Mouse (Mus musculus) mouse trophoblast stem cell (cell line): ENCODE measurements around the gene H2-Ob.

ENCODE experiments used
- in situ Hi-C, 2 experiments: fragments of 300-500 bp; cut with MseI, MboI; formaldehyde crosslinking; loops; 2 replicates in 1 of 2; 3 replicates in 1 of 2; pipeline ENCODE4 v1.15.1; 2025

Gene H2-Ob

GRCm38 (mm10) chr17:34238706-34239105 lies at the start of gene H2-Ob:
TSS of gene H2-Ob (plus strand) at chr17:34238903.
- in situ Hi-C loops = loop anchor here in 1 of 2 experiments (5.0 to 10.0 kb wide), 2 partner anchors 71 to 164 kb away; no protein-coding TSS in a partner anchor

DNA sequence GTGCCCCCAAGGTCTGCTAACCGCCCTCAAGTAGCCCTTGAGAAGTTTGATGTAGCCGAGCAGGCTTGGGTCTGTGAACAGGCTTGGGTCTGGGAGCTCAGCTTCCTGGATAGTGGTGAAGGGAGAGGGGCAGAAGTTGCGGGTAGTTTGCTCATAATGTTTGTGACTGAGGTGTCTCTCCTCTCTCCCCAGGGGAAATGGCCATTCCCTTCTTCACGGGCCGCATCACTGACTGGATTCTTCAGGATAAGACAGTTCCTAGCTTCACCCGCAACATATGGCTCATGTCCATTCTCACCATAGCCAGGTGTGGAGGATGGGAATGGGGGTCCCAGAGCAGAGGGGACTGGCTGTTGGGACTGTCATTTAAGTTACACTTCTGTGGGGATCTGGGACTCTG lies 49.7 kb upstream of the H2-Ob start:
- in situ Hi-C loops = no loop called here

- in situ Hi-C loops = no loop called here
Measured at GRCm38 (mm10) chr17:34192852-34193251, 45.9 kb upstream of the H2-Ob start.

DNA sequence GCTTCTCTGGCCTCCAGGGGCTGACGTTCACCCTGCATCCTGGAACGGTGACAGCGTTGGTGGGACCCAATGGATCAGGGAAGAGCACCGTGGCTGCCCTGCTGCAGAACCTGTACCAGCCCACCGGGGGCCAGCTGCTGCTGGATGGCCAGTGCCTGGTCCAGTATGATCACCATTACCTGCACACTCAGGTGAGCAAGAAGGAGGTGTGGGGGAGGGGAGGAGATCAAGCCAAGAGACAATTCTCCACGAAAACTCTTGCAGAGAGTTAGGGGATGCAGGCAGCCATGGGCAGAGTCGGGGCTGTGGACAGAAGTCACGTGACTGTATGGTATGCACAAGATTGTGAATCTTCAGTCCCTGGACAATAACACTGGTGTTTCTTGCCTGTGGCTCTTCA lies 45.2 kb upstream of the H2-Ob start:
- in situ Hi-C loops = no loop called here

- in situ Hi-C loops = no loop called here
Measured at GRCm38 (mm10) chr17:34194723-34195122, 44.0 kb upstream of the H2-Ob start.

DNA sequence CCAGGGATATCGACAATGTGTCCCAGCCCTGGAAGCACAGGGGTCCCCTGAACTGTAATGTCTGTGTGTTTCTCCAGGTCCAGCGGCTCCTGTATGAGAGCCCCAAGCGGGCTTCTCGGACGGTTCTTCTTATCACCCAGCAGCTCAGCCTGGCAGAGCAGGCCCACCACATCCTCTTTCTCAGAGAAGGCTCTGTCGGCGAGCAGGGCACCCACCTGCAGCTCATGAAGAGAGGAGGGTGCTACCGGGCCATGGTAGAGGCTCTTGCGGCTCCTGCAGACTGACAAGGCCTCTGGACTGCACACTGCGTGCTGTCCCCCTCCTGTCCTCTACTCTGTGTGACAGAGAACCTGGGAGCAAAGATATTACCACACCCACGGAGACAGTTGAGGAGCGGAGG lies 42.2 kb upstream of the H2-Ob start:
- in situ Hi-C loops = no loop called here

GRCm38 (mm10) chr17:34196941-34197894 lies 41.5 kb upstream of the H2-Ob start, which contains the start of gene Psmb8:
TSS of gene Psmb8 (plus strand) at chr17:34197721.
- in situ Hi-C loops = no loop called here

- in situ Hi-C loops = no loop called here
Measured at GRCm38 (mm10) chr17:34197904-34198520, 40.7 kb upstream of the H2-Ob start.

GRCm38 (mm10) chr17:34198521-34198912 lies 40.2 kb upstream of the H2-Ob start:
- in situ Hi-C loops = no loop called here

GRCm38 (mm10) chr17:34199050-34199619 lies 39.6 kb upstream of the H2-Ob start:
- in situ Hi-C loops = no loop called here

GRCm38 (mm10) chr17:34200047-34200446 lies 38.7 kb upstream of the H2-Ob start:
- in situ Hi-C loops = no loop called here

GRCm38 (mm10) chr17:34200772-34201505 lies 37.8 kb upstream of the H2-Ob start:
- in situ Hi-C loops = no loop called here

DNA sequence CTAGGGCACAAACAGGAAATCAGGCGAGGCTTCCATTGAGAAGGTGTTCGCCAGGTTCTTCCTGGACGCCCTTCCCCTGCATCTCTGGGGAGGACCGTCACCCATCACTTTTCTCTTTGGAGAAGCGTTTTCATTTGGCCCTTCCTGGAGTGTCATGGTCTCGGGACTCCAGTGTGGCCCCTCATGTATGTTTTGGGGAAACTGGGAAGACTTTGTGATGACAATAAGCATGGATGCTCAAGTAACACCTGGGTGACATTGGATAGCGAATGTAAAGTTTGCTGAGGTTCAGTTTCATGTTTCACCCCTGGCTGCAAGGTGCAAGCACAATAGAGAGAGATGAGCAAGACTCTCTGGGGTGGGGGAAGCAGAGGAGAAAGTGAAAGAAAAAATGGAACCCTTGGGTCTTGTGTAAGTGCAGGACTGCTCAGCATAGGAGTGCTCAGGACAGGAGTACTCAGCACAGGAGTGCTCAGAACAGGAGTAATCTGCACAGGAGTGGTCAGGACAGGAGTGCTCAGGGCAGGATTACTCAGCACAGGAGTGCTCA lies 37.1 kb upstream of the H2-Ob start:
- in situ Hi-C loops = no loop called here

DNA sequence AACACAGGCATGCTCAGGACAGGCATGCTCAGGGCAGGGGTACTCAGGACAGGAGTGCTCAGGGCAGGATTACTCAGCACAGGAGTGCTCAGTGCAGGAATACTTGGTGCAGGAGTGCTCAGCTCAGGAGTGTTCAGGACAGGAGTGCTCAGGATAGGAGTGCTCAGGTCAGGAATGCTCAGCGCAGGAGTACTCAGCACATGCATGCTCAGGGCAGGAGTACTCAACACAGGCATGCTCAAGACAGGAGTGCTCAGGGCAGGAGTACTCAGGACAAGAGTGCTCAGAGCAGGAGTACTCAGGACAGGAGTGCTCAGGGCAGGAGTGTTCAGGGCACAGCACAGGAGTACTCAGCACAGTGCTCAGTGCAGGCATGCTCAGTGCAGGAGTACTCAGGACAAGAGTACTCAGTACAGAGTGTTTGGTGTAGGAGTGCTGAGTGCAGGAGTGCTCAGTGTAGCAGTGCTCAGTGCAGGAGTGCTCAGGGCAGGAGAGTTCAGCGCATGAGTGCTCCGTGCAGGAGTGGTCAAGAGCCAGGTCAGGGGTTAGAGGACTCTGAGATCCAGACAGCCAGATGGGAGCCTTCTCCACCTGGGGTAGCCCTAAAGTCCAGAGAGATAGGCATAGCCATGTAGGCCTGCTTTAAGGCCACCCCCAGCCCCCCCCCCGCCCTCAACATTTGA lies 35.8 kb upstream of the H2-Ob start:
- in situ Hi-C loops = no loop called here

GRCm38 (mm10) chr17:34203444-34203843 lies 35.3 kb upstream of the H2-Ob start, which contains the start of gene Tap2:
TSS of gene Tap2 (plus strand) at chr17:34203527.
- in situ Hi-C loops = no loop called here

GRCm38 (mm10) chr17:34204303-34205010 lies 34.2 kb upstream of the H2-Ob start:
- in situ Hi-C loops = no loop called here

DNA sequence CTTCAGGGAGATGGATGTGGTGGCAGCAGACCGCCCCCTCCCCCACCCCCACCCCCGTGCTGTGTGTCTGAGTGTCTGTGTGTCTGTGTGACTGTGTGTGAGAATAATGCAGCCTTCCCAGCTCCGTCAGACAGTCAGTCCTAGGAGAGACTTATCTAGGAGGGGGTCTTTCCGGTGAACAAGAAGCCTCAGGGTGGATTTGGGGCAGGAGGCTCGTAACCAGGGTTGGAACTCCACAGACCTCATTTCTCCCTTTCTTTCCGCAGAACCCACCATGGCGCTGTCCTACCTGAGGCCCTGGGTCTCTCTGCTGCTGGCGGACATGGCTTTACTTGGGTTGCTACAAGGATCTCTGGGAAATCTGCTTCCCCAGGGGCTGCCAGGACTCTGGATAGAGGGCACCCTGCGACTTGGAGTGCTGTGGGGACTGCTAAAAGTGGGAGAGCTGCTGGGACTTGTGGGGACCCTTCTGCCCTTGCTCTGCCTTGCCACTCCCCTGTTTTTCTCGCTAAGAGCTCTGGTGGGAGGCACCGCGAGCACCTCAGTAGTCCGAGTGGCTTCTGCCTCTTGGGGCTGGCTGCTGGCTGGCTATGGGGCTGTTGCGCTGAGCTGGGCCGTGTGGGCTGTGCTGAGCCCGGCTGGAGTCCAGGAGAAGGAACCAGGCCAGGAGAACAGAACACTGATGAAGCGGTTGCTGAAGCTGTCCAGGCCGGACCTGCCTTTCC lies 33.5 kb upstream of the H2-Ob start:
- in situ Hi-C loops = no loop called here

DNA sequence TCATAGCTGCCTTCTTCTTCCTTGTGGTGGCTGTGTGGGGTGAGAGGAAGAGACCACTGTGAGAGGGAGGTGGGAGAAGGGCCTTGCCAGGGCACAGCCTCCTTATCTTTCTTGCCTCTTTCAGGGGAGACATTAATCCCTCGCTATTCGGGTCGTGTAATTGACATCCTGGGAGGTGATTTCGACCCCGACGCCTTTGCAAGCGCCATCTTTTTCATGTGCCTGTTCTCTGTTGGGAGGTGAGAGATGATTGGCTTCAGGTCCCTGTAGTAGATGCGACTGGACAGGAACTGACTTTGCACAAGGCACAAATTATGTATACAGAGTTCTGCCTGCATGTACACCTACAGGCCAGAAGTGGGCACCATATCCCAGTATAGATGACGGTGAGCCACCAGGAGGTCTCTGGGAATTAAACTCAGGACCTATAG lies 32.9 kb upstream of the H2-Ob start:
- in situ Hi-C loops = no loop called here

- in situ Hi-C loops = no loop called here
Measured at GRCm38 (mm10) chr17:34206731-34207130, 32.0 kb upstream of the H2-Ob start.
